Mouse (Mus musculus) ES-E14 (cell line): ENCODE measurements around the gene Acbd3. TPM values are rescaled to one million over a fixed set of nuclear protein-coding genes. Genes with fewer than 3 reads are reported as not detected.
A peak's percentile ranks its signal among the peaks of the same experiment; 100 is the strongest.

Experiments used
- DNase-seq: peaks from one replicate; pipeline ENCODE4 v3.0.0-alpha.2; 2013; ENCODE audit warnings: low read depth, low spot score
- H3K27ac ChIP-seq: 2 replicates; pipeline ENCODE4 v1.5.1; 2012; ENCODE audit warnings: low read depth, mild to moderate bottlenecking, low read length, moderate library complexity, mixed read lengths; ENCODE audit not compliant: poor library complexity, insufficient read depth, severe bottlenecking
- H3K36me3 ChIP-seq: 2 replicates; pipeline ENCODE4 v1.6.1; 2012; ENCODE audit warnings: mild to moderate bottlenecking, low read length, moderate library complexity, mixed read lengths; ENCODE audit not compliant: control insufficient read depth, poor library complexity, insufficient read depth, severe bottlenecking
- H3K4me1 ChIP-seq, 2 experiments: fragments of 150-350 bp in 1 of 2; sonication (generic) in 1 of 2; 2 replicates each; pipeline ENCODE4 v1.6.1; 2012; ENCODE audit warnings: low read length in 2 of 2, mild to moderate bottlenecking in 1 of 2, mixed read lengths in 1 of 2; ENCODE audit not compliant: control insufficient read depth in 2 of 2, insufficient read depth in 2 of 2, poor library complexity in 1 of 2
- H3K4me3 ChIP-seq, 2 experiments: fragments of 150-350 bp in 1 of 2; sonication (generic) in 1 of 2; 2 replicates each; pipeline ENCODE4 v1.5.1; 2012; ENCODE audit warnings: low read length in 2 of 2, low read depth in 1 of 2, mild to moderate bottlenecking in 1 of 2, mixed read lengths in 1 of 2; ENCODE audit not compliant: insufficient read depth in 1 of 2, poor library complexity in 1 of 2, severe bottlenecking in 1 of 2
- H3K9ac ChIP-seq: 2 replicates; pipeline ENCODE4 v1.6.1; 2012; ENCODE audit warnings: low read depth, mild to moderate bottlenecking, low read length, mixed read lengths; ENCODE audit not compliant: poor library complexity, insufficient read depth, severe bottlenecking
- H3K9me3 ChIP-seq: fragments of 150-350 bp; sonication (generic); 2 replicates; pipeline ENCODE4 v1.6.1; 2012; ENCODE audit warnings: low read depth, mild to moderate bottlenecking, low read length; ENCODE audit not compliant: control insufficient read depth, insufficient read depth
- CHD2 ChIP-seq: IDR thresholded peaks from 2 replicates; pipeline ENCODE4 v1.6.1; 2014; ENCODE audit warnings: mild to moderate bottlenecking, low read depth, low read length, inconsistent platforms
- HCFC1 ChIP-seq: IDR thresholded peaks from 2 replicates; pipeline ENCODE4 v1.6.1; 2012; ENCODE audit warnings: low read length, inconsistent platforms, borderline replicate concordance; ENCODE audit not compliant: insufficient read depth
- MAFK ChIP-seq: IDR thresholded peaks from 2 replicates; pipeline ENCODE4 v1.6.1; 2014; ENCODE audit warnings: mild to moderate bottlenecking, low read depth, low read length, inconsistent platforms; ENCODE audit not compliant: insufficient read depth
- ZC3H11A ChIP-seq: IDR thresholded peaks from 2 replicates; pipeline ENCODE4 v1.6.1; 2012; ENCODE audit warnings: low read depth, mild to moderate bottlenecking, inconsistent platforms, low read length, borderline replicate concordance
- ZNF384 ChIP-seq: IDR thresholded peaks from 2 replicates; pipeline ENCODE4 v1.6.1; 2012; ENCODE audit warnings: low read depth, low read length, inconsistent platforms
- in situ Hi-C, 2 experiments: fragments of 600-800 bp; cut with MboI; formaldehyde crosslinking; loops; one replicate each; pipeline ENCODE4 v1.15.1; 2025; ENCODE audit warnings: low sequenced_read_pairs in 2 of 2, inconsistent platforms in 1 of 2; ENCODE audit not compliant: unreplicated experiment in 2 of 2
- total RNA-seq: library from RNA; depleted of rRNA; stranded (reverse); fragments of 300-350 nt; gene quantifications from 2 replicates; pipeline ENCODE4 v1.2.3, GENCODE M21; 2012; rRNA removed

Gene Acbd3
- 13.3 and 20.4 TPM in 2 replicates for total RNA-seq

DNA sequence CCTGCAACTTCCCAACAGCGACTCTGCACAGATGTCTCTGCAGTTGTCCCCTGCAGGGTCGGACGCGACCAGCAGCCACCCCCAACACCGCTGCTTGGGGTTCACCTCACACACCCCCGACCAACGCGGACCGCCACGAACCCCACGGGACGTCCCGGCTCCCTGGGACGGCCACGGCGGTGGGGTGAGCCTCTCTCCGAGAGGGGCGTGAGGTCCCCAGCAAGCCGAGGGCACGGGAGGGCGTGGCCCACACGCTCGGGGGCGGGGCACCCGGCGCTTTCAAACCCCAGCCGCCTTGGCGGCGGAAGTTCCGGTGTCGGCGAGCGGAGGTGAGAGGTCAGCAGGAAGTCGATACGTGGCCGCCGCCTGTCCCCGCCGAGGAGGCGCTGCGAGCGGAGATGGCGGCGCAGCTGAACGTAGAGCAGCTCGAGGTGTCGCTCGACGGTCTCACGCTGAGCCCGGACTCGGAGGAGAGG lies at the start of gene Acbd3:
Gene Acbd3, plus strand, starts transcription at position 340 of the 476 bp plus-strand sequence.
- no peak for TF ChIP-seq ZC3H11A
- TF ChIP-seq CHD2: no peak
- TF ChIP-seq MAFK: no peak
- TF ChIP-seq ZNF384: no peak
- TF ChIP-seq HCFC1: no peak
- H3K27ac ChIP-seq: 0 out of 2 replicates have a peak within 1 kb of the TSS, but pooled peaks have one; percentile 26
- H3K4me1 ChIP-seq: peaks cover 0 to 9% of the 10 kb centered on the region in 2 experiments; a peak in 2 of 4 replicates
- in situ Hi-C loops: no loop called here
- H3K36me3 ChIP-seq: no peaks in the 10 kb centered on the region
- no peaks in the 10 kb centered on the region for H3K9me3 ChIP-seq
- peak within 1 kb of the TSS; percentile 85 to 93 for H3K4me3 ChIP-seq
- peak; percentile 80 for DNase-seq
- peak within 1 kb of the TSS; percentile 84 for H3K9ac ChIP-seq

GRCm38 (mm10) chr1:180691284-180691683 lies 34.6 kb upstream of the Acbd3 start:
- Histone ChIP-seq H3K27ac (no peak overlapping the region), H3K9me3 (no peaks in the 10 kb centered on the region), H3K36me3 (peaks cover 10% of the 10 kb centered on the region), H3K4me1 (no peaks in the 10 kb centered on the region), H3K9ac (no peak overlapping the region), H3K4me3 (no peak overlapping the region)
- in situ Hi-C loops: no loop called here
- no peak for DNase-seq
- TF ChIP-seq ZC3H11A: no peak
- TF ChIP-seq CHD2: no peak
- TF ChIP-seq ZNF384: no peak
- TF ChIP-seq HCFC1: no peak
- TF ChIP-seq MAFK: no peak

DNA sequence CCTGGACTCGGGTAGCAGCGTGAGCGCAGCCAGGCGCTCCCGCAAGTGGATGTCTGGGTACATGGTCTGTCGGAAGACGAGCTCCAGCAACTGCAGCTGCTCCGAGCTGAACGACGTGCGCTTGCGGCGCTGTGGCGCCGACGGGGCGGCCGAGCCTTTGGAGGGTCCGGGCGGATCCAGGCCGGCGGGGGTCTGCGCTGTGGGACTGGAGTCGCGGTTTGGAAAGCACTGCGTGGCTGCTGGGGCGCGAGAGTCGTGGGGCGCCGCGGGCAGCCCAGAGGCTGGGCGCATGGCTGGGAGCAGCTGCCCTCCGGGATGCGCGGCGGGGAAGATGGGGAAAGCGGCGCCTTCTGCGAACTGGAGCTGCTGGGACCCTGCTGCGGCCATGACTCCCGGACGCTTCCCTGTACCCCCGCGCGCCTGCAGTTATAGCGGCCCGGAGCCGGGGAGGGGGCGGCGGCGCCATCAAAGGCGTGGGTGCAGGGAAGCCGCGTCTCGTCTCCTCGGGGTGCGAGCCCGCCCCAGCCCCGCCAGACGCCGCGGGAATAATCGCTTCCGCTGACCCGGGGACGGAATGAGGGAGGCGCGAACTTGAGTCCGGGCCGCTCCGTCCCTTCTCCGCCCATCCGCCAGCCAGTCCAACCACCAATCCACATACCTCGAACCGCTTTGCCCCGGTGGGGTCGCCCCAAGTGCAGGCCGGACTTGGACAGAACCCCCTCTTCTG lies 29.1 kb upstream of the Acbd3 start, which contains the start of gene Mixl1:
Gene Mixl1, minus strand, starts transcription at position 409 of the 727 bp plus-strand sequence.
- Histone ChIP-seq H3K4me3 (peak within 1 kb of the TSS; percentile 59 to 74), H3K27ac (no peak within 1 kb of the TSS), H3K9ac (peak within 1 kb of the TSS; percentile 62), H3K4me1 (0 out of 4 replicates have a peak, but pooled peaks cover 0 to 2% of the 10 kb centered on the region in 2 experiments), H3K36me3 (no peaks in the 10 kb centered on the region), H3K9me3 (no peaks in the 10 kb centered on the region)
- DNase-seq: peak; percentile 42
- in situ Hi-C loops: no loop called here
- TF ChIP-seq MAFK: no peak
- TF ChIP-seq ZNF384: no peak
- TF ChIP-seq CHD2: no peak
- no peak for TF ChIP-seq HCFC1
- no peak for TF ChIP-seq ZC3H11A

DNA sequence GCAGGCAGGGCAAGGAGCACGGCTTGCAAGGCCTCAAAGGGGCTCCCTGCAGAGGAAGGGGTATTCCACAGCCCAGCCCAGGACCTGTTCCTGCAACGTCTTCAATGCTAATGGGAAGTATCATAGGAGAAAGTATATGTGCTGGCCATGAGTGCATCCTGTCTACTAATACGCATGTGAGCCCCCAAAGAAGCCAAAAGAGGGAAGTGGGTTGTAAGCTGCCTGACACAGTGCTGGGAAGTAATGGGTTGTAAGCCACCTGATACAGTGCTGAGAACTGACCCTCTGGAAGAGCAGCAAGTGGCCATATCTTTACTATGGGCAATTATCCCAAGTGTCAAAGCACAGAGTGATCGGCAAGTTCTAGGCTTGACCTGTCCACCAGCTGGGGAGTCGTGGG lies 27.8 kb upstream of the Acbd3 start:
- in situ Hi-C loops: no loop called here
- Histone ChIP-seq H3K4me3 (no peak overlapping the region), H3K36me3 (no peaks in the 10 kb centered on the region), H3K9ac (no peak overlapping the region), H3K4me1 (0 out of 4 replicates have a peak, but pooled peaks cover 0 to 2% of the 10 kb centered on the region in 2 experiments), H3K9me3 (no peaks in the 10 kb centered on the region), H3K27ac (no peak overlapping the region)
- no peak for DNase-seq
- no peak for TF ChIP-seq ZC3H11A
- TF ChIP-seq MAFK: no peak
- no peak for TF ChIP-seq HCFC1
- no peak for TF ChIP-seq ZNF384
- no peak for TF ChIP-seq CHD2
